Mouse (Mus musculus) urinary bladder, adult 18-20 months (tissue): ENCODE measurements around the gene Zfp62.

Experiments
- DNase-seq, 2 experiments: peaks; one replicate each; pipeline ENCODE4 v3.0.0; 2022; ENCODE audit warnings: low spot score in 2 of 2, mixed read lengths in 2 of 2

The Zfp62 gene

GRCm38 (mm10) chr11:49205080-49205590, 2.0 kb downstream of the Zfp62 start:
- DNase-seq: no peak

DNA sequence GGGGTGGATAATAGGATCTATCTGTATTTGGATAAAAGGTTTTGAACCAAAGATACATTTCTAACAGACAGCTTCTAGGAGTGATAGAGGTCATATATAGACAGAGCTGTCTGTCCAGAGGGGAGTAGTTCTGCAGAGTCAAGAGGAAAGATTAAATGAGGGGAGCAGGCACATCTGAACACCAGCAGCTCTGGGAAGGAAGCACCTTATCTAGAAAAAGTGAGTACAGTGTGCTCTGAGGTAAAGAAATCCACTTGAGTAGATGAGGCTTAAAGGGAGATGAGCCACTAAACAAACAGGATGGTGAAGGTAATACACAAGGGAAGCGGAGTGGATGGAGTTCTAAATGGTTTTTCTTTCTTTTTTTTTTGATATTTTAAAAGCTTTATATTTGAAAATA, 4.4 kb downstream of the Zfp62 start:
- no peak for DNase-seq

DNA sequence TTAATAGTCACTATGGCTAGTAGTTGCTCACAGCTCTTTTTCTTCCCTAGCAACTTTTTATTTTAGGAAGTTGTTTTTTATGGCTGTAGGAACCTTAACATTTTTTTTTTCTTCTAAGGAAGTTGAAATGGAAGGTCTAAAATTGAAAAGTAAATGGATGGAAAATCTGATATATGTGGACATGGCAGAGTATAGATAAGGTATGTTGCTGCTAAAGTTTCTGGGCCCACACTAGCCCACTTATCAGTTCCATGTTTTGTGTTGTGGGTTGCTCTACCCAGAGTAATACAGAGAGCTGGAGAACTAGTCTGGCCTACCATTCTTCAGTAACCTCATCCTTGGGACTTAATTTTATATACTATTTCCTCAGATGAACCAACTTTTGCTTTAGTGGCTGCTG, 9.5 kb downstream of the Zfp62 start:
- DNase-seq: no peak

- no peak for DNase-seq
Observed at GRCm38 (mm10) chr11:49213505-49213904, 10.4 kb downstream of the Zfp62 start.

GRCm38 (mm10) chr11:49219271-49219670, 16.2 kb downstream of the Zfp62 start:
- DNase-seq: no peak

DNA sequence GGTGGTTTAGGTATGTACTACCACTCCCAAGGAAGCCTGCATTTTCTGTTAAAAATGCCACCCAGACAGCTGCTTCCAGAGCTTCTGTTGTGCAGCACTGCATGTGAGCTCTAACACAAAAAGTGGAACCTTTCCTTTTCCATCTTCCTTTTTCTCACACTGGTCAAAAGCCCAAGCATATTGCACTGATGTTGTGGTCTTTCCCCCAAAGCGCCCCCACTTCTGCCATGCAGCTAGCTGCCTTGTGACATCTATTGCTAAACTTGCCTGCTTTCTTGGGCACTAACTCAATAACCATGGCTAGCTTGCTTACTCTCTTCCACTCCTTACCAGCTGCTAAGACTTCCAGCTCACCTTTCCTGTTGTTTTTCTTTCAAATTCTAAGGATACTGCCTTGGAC, 21.4 kb downstream of the Zfp62 start:
- no peak for DNase-seq

- DNase-seq: no peak
Observed at GRCm38 (mm10) chr11:49232781-49233180, 29.7 kb downstream of the Zfp62 start.

- no peak for DNase-seq
Observed at GRCm38 (mm10) chr11:49235459-49236207, 32.5 kb downstream of the Zfp62 start.

DNA sequence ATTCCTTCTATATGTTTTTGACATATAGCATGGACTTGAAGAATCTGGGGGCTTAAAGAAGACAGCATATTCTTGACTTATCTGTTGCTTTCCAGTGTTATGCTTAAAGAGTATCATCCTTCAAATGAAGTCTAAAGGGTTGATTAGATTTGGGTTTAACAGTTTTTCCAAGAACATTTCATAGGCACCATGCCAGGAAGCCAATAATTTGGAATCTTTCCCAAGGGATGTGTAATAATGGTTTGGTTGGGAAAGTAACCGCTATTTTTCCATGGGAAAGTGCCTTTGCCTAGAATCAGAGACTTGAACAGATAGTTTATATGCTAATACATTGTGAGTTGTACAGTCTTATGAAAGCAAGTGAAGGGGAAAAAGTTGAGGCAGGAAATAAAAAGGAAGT, 33.8 kb downstream of the Zfp62 start:
- no peak for DNase-seq

GRCm38 (mm10) chr11:49237532-49237931, 34.4 kb downstream of the Zfp62 start:
- no peak for DNase-seq

- DNase-seq: no peak
Observed at GRCm38 (mm10) chr11:49240310-49240709, 37.2 kb downstream of the Zfp62 start.

GRCm38 (mm10) chr11:49240874-49241273, 37.8 kb downstream of the Zfp62 start:
- no peak for DNase-seq

GRCm38 (mm10) chr11:49241471-49241870, 38.4 kb downstream of the Zfp62 start:
- DNase-seq: no peak

DNA sequence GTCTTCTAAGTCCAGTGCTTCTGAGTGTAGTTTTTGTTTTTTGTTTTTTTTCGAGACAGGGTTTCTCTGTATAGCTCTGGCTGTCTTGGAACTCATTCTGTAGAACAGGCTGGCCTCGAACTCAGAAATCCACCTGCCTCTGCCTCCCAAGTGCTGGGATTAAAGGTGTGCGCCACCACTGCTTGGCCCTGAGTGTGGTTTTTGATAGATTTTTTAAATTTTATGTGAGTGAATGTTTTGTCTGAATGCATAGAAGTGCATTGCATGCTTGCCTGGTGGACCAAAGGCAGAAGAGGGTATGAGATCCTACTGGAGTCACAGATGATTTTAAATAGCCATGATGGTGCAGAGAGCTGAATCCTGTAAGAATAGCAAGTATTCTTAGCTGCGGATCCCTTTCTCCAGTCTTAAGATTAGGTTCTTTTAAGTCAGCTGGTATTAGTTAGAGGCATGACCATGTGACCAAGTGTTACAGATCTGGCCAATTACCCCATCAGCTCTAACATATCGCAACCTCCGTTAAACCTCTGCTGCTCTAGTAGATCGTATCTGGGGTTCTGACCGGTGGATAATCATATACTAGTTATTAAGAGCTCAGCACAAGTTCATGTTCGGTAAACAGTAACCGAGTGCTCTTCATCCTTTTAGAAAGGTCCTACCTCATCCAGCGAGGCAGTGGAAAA, 40.0 kb downstream of the Zfp62 start:
- DNase-seq: no peak

- DNase-seq: peak; percentile 83 to 91
Observed at GRCm38 (mm10) chr11:49243727-49244594, 40.9 kb downstream of the Zfp62 start, which contains the start of gene Mgat1. Gene Mgat1 (plus strand): TSS chr11:49244191.

DNA sequence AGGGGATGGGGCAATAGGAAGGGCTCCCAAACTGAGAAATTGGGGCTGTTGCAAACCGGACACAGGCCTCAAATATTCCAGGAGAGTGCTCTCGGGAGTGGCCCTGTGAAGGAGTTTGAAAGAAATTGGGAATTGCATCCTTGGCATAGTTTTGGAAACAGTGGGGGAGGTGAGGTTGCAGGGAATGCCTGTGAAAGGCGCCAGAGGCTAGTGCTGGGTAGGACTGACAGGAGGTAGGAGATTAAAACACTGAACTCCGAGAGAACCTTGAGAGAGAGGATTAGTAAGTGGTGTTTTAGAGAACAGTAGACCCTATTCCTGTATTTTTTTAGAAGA, 41.5 kb downstream of the Zfp62 start:
- DNase-seq: no peak

GRCm38 (mm10) chr11:49245176-49245575, 42.1 kb downstream of the Zfp62 start:
- no peak for DNase-seq

- no peak for DNase-seq
Observed at GRCm38 (mm10) chr11:49245634-49246415, 42.7 kb downstream of the Zfp62 start.

GRCm38 (mm10) chr11:49246523-49246922, 43.4 kb downstream of the Zfp62 start:
- no peak for DNase-seq

GRCm38 (mm10) chr11:49247255-49247654, 44.2 kb downstream of the Zfp62 start:
- no peak for DNase-seq

GRCm38 (mm10) chr11:49248226-49248973, 45.3 kb downstream of the Zfp62 start:
- peak in 1 of 2 experiments; percentile 50 for DNase-seq
